Mouse (Mus musculus): ENCODE data around the gene Zfp536.

GRCm38 (mm10) chr7:37474284-37474683 is 299.2 kb downstream of the Zfp536 start:
- TF ChIP-seq EP300 (IDR thresholded peaks at IDR 0.05; ENCODE audit: low read length) (no peak), CTCF (conservative IDR thresholded peaks at IDR 0.05 in 1 of 2, IDR thresholded peaks at IDR 0.05 in 1 of 2; ENCODE audit: low read depth in 2 of 2, low read length in 2 of 2) (no peak), ZNF384 (IDR thresholded peaks at IDR 0.05; ENCODE audit: low read depth, low read length) (no peak), POLR2A (IDR thresholded peaks at IDR 0.05; ENCODE audit: low read depth, low read length) (no peak), TBP (conservative IDR thresholded peaks at IDR 0.05; ENCODE audit: low read depth, low read length) (no peak), MAX (IDR thresholded peaks at IDR 0.05; ENCODE audit: low read length) (no peak)

Measured in CH12.LX (cell line).